Mouse (Mus musculus) ES-Bruce4 (cell line): Measurements from ENCODE around the gene Sorcs2.

Experiments
- CTCF ChIP-seq: IDR thresholded peaks from one replicate; pipeline ENCODE4 v1.8.1; 2011; ENCODE audit warnings: low read depth, low read length
- EP300 ChIP-seq: IDR thresholded peaks from 2 replicates; pipeline ENCODE4 v1.6.1; 2011; ENCODE audit warnings: low read depth, low read length; ENCODE audit not compliant: insufficient read depth
- POLR2A ChIP-seq: IDR thresholded peaks from one replicate; pipeline ENCODE4 v1.8.1; 2011; ENCODE audit warnings: low read length; ENCODE audit not compliant: insufficient read depth

DNA sequence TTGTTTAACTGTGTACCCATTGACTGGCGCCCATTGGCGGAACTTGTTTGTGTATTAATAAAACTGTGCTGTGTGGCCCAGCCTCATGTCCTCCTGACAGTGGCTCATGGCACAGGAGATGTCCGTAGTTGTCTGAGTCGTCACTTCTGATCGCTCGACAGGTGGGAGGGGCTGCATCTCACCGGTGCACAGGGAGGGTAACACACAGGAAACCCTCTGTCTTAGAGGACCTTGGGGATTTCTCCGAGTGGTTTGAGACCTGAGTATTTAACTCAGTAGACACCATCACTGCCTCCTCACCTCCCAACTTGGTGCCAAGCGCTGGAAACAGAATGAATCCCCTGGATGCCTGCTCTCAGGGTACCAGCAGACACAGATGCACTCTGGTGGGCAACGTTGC, 394.1 kb downstream of the Sorcs2 start:
- no peak for TF ChIP-seq CTCF
- TF ChIP-seq POLR2A, result no peak
- no peak for TF ChIP-seq EP300
